Mouse (Mus musculus) C2C12 (cell line): Measurements from ENCODE around the gene Tmem63c. TPM values are rescaled to one million over a fixed set of nuclear protein-coding genes. Genes with fewer than 3 reads are reported as not detected.

ENCODE experiments used
- H3K27me3 ChIP-seq: one replicate; pipeline ENCODE4 v1.6.1; 2011; ENCODE audit not compliant: control insufficient read depth, insufficient read depth, insufficient read length
- H3K36me3 ChIP-seq: one replicate; pipeline ENCODE4 v1.6.1; 2011; ENCODE audit not compliant: control insufficient read depth, insufficient read depth
- H3K4me3 ChIP-seq: one replicate; pipeline ENCODE4 v1.5.1; 2011; ENCODE audit warnings: mild to moderate bottlenecking, control low read depth; ENCODE audit not compliant: poor library complexity, insufficient read depth, severe bottlenecking
- H3K79me2 ChIP-seq: one replicate; pipeline ENCODE4 v1.6.1; 2011; ENCODE audit not compliant: control insufficient read depth, insufficient read depth
- H3K79me3 ChIP-seq: one replicate; pipeline ENCODE4 v1.6.1; 2011; ENCODE audit warnings: low read depth, control low read depth
- H3ac ChIP-seq: one replicate; pipeline ENCODE3; 2011; ENCODE audit warnings: low read depth; ENCODE audit not compliant: control insufficient read depth, insufficient read length
- CEBPB ChIP-seq: IDR thresholded peaks from one replicate; pipeline ENCODE4 v1.6.1; 2011; ENCODE audit warnings: low read depth, mild to moderate bottlenecking, control low read depth, moderate library complexity
- CTCF ChIP-seq: IDR thresholded peaks from one replicate; pipeline ENCODE4 v1.5.1; 2011; ENCODE audit not compliant: control insufficient read depth, insufficient read depth, insufficient read length
- FOSL1 ChIP-seq: IDR thresholded peaks from one replicate; pipeline ENCODE4 v1.8.0; 2011; ENCODE audit warnings: mild to moderate bottlenecking, low read length; ENCODE audit not compliant: poor library complexity, insufficient read depth, severe bottlenecking
- MAX ChIP-seq: IDR thresholded peaks from one replicate; pipeline ENCODE4 v1.6.1; 2011; ENCODE audit warnings: mild to moderate bottlenecking, control low read depth
- MYOD1 ChIP-seq: IDR thresholded peaks from one replicate; pipeline ENCODE4 v1.6.1; 2011; ENCODE audit warnings: low read depth; ENCODE audit not compliant: control insufficient read depth, insufficient read length
- MYOG ChIP-seq: IDR thresholded peaks from one replicate; pipeline ENCODE4 v1.6.1; 2011; ENCODE audit not compliant: control insufficient read depth, insufficient read length; ENCODE audit errors: extremely low read depth
- USF1 ChIP-seq: IDR thresholded peaks from one replicate; pipeline ENCODE4 v1.6.1; 2011; ENCODE audit warnings: low read depth, mild to moderate bottlenecking, control low read depth, moderate library complexity
- polyA plus RNA-seq: library from polyadenylated mRNA; unstranded; fragments of >200 nt; fragmentation: generic; extraction: Trizol; gene quantifications from one replicate; pipeline ENCODE4 v1.2.1, GENCODE M21; 2012; ENCODE audit warnings: missing spikeins

Gene Tmem63c
- polyA plus RNA-seq, 1 experiment, result not detected

GRCm38 (mm10) chr12:87089255-87089654 is 68.1 kb downstream of the Tmem63c start:
- Histone ChIP-seq H3K79me2 (no peaks in the 10 kb centered on the region), H3K4me3 (no peak overlapping the region), H3ac (no peak overlapping the region), H3K79me3 (no peaks in the 10 kb centered on the region), H3K27me3 (peaks cover 34% of the 10 kb centered on the region), H3K36me3 (no peaks in the 10 kb centered on the region)
- TF ChIP-seq FOSL1, result no peak

GRCm38 (mm10) chr12:87089701-87090100 is 68.6 kb downstream of the Tmem63c start:
- H3K79me3 ChIP-seq, result no peaks in the 10 kb centered on the region
- TF ChIP-seq CTCF (no peak), USF1 (no peak), MYOG (no peak), MYOD1 (no peak), MAX (no peak), FOSL1 (no peak), CEBPB (no peak)
- H3K79me2 ChIP-seq, result no peaks in the 10 kb centered on the region
- H3K27me3 ChIP-seq, result peaks cover 34% of the 10 kb centered on the region
- no peaks in the 10 kb centered on the region for H3K36me3 ChIP-seq
- no peak overlapping the region for H3K4me3 ChIP-seq
- no peak overlapping the region for H3ac ChIP-seq

- no peaks in the 10 kb centered on the region for H3K79me3 ChIP-seq
- no peak overlapping the region for H3ac ChIP-seq
- H3K79me2 ChIP-seq, result no peaks in the 10 kb centered on the region
- no peak overlapping the region for H3K4me3 ChIP-seq
- peaks cover 46% of the 10 kb centered on the region for H3K27me3 ChIP-seq
- H3K36me3 ChIP-seq, result no peaks in the 10 kb centered on the region
- no peak for TF ChIP-seq MYOG
Measured at GRCm38 (mm10) chr12:87091916-87092315, 70.8 kb downstream of the Tmem63c start.

- Histone ChIP-seq H3K4me3 (no peak overlapping the region), H3K36me3 (no peaks in the 10 kb centered on the region), H3ac (no peak overlapping the region), H3K79me2 (no peaks in the 10 kb centered on the region), H3K79me3 (no peaks in the 10 kb centered on the region), H3K27me3 (peaks cover 59% of the 10 kb centered on the region)
- no peak for TF ChIP-seq CEBPB
- TF ChIP-seq MYOD1, result no peak
- no peak for TF ChIP-seq FOSL1
- no peak for TF ChIP-seq MAX
- no peak for TF ChIP-seq USF1
- TF ChIP-seq CTCF, result no peak
- no peak for TF ChIP-seq MYOG
Measured at GRCm38 (mm10) chr12:87093249-87093648, 72.1 kb downstream of the Tmem63c start.

- H3K79me3 ChIP-seq, result no peaks in the 10 kb centered on the region
- H3K79me2 ChIP-seq, result no peaks in the 10 kb centered on the region
Measured at GRCm38 (mm10) chr12:87093671-87094070, 72.5 kb downstream of the Tmem63c start.

GRCm38 (mm10) chr12:87100331-87100730 is 79.2 kb downstream of the Tmem63c start:
- no peak for TF ChIP-seq USF1
- no peak for TF ChIP-seq MAX
- TF ChIP-seq CTCF, result no peak
- TF ChIP-seq MYOG, result no peak
- TF ChIP-seq CEBPB, result no peak
- TF ChIP-seq MYOD1, result no peak
- TF ChIP-seq FOSL1, result no peak
- H3K4me3 ChIP-seq, result no peak overlapping the region
- peaks cover 68% of the 10 kb centered on the region for H3K27me3 ChIP-seq

More at GRCm38 (mm10) chr12:87093671-87094070, 72.5 kb downstream of the Tmem63c start:
- H3K4me3 ChIP-seq, result no peak overlapping the region
- H3K27me3 ChIP-seq, result peaks cover 64% of the 10 kb centered on the region
- H3K36me3 ChIP-seq, result no peaks in the 10 kb centered on the region
- TF ChIP-seq MYOD1 (no peak), MAX (no peak), USF1 (no peak), MYOG (no peak), FOSL1 (no peak), CEBPB (no peak), CTCF (no peak)
- no peak overlapping the region for H3ac ChIP-seq

More at GRCm38 (mm10) chr12:87100331-87100730, 79.2 kb downstream of the Tmem63c start:
- H3K36me3 ChIP-seq, result no peaks in the 10 kb centered on the region
- no peaks in the 10 kb centered on the region for H3K79me2 ChIP-seq
- H3ac ChIP-seq, result no peak overlapping the region
- no peaks in the 10 kb centered on the region for H3K79me3 ChIP-seq
